Mouse (Mus musculus): ENCODE results near the gene Cmip. TPM values are rescaled to one million over a fixed set of nuclear protein-coding genes. Genes with fewer than 3 reads are reported as not detected.

Cmip gene
- total RNA-seq, 1 experiment from 2014 or later = 27.9 TPM

GRCm38 (mm10) chr8:117498915-117499540, 242.2 kb downstream of the Cmip start:
- 0 out of 2 replicates have a peak, but pooled peaks have one; percentile 1 for ATAC-seq (replicated peaks; ENCODE audit: insufficient number of reproducible peaks, low FRiP score, low TSS enrichment, poor library complexity, severe bottlenecking)

GRCm38 (mm10) chr8:117500232-117500823, 243.5 kb downstream of the Cmip start:
- ATAC-seq (replicated peaks; ENCODE audit: insufficient number of reproducible peaks, low FRiP score, low TSS enrichment, poor library complexity, severe bottlenecking) = no peak

GRCm38 (mm10) chr8:117501323-117501722, 244.5 kb downstream of the Cmip start:
- no peak for ATAC-seq (replicated peaks; ENCODE audit: insufficient number of reproducible peaks, low FRiP score, low TSS enrichment, poor library complexity, severe bottlenecking)

- no peak for ATAC-seq (replicated peaks; ENCODE audit: insufficient number of reproducible peaks, low FRiP score, low TSS enrichment, poor library complexity, severe bottlenecking)
These were observed 246.7 kb downstream of the Cmip start for GRCm38 (mm10) chr8:117503405-117504069.

GRCm38 (mm10) chr8:117507703-117508102, 250.8 kb downstream of the Cmip start:
- ATAC-seq (replicated peaks; ENCODE audit: insufficient number of reproducible peaks, low FRiP score, low TSS enrichment, poor library complexity, severe bottlenecking) = no peak

Other genes with a start within 250 kb of the Cmip start
- 1.6 to 2.5 TPM in 2 of 3 replicates, not detected in the other for gene Pkd1l2, start 174.6 kb upstream of the Cmip start, total RNA-seq (2017)
- gene Bco1, start 161.2 kb upstream of the Cmip start, total RNA-seq (2017) = 0.95 TPM in 1 of 3 replicates, not detected in the others
- 2.3 to 6.9 TPM (median 2.6 TPM) in 3 replicates for gene Gan, start 98.9 kb upstream of the Cmip start, total RNA-seq (2017)
- gene Plcg2, start 241.2 kb downstream of the Cmip start, total RNA-seq (2017) = 189 to 215 TPM (median 210 TPM) in 3 replicates

Data from monocyte, adult 5-6 weeks (primary cell).